Mouse (Mus musculus): ENCODE data around the gene Zbtb40. TPM values are rescaled to one million over a fixed set of nuclear protein-coding genes. Genes with fewer than 3 reads are reported as not detected.

Gene Zbtb40
- polyA plus RNA-seq, 1 experiment: 8.8 TPM

- Histone ChIP-seq H3K4me3 (ENCODE audit: extremely low read depth, insufficient read depth, insufficient read length) (no peak overlapping the region), H3K36me3 (ENCODE audit: control insufficient read depth, insufficient read depth, low read length) (no peaks in the 10 kb centered on the region), H3K27ac (ENCODE audit: insufficient read depth, low read length) (no peak overlapping the region), H3K27me3 (ENCODE audit: control insufficient read depth, insufficient read depth, low read length) (no peaks in the 10 kb centered on the region), H3K4me1 (ENCODE audit: control insufficient read depth, insufficient read depth, insufficient read length) (no peaks in the 10 kb centered on the region)
- TF ChIP-seq POLR2A (IDR thresholded peaks at IDR 0.05; ENCODE audit: low read depth, low read length): no peak
- no peak for TF ChIP-seq CTCF (IDR thresholded peaks at IDR 0.05; ENCODE audit: extremely low read depth, insufficient read depth, insufficient read length, insufficient replicate concordance)
- no peak for DNase-seq (ENCODE audit: low read depth in 1 of 2, low spot score in 2 of 2)
- WGBS: 75% methylated on average over 6 of the region's 6 CpGs
Observed at GRCm38 (mm10) chr4:137025570-137025969, 23.0 kb downstream of the Zbtb40 start.

GRCm38 (mm10) chr4:137025133-137025532, 23.5 kb downstream of the Zbtb40 start:
- no peak overlapping the region for H3K4me3 ChIP-seq (ENCODE audit: extremely low read depth, insufficient read depth, insufficient read length)
- no peak for TF ChIP-seq CTCF (IDR thresholded peaks at IDR 0.05; ENCODE audit: extremely low read depth, insufficient read depth, insufficient read length, insufficient replicate concordance)
- no peak for TF ChIP-seq POLR2A (IDR thresholded peaks at IDR 0.05; ENCODE audit: low read depth, low read length)
- no peak overlapping the region for H3K27ac ChIP-seq (ENCODE audit: insufficient read depth, low read length)
- DNase-seq (ENCODE audit: low read depth in 1 of 2, low spot score in 2 of 2): no peak
- H3K4me1 ChIP-seq (ENCODE audit: control insufficient read depth, insufficient read depth, insufficient read length): no peaks in the 10 kb centered on the region
- no peaks in the 10 kb centered on the region for H3K36me3 ChIP-seq (ENCODE audit: control insufficient read depth, insufficient read depth, low read length)
- H3K27me3 ChIP-seq (ENCODE audit: control insufficient read depth, insufficient read depth, low read length): no peaks in the 10 kb centered on the region
- 86% methylated on average over 2 of the region's 2 CpGs for WGBS

- WGBS: 80% methylated on average over 3 of the region's 3 CpGs
- TF ChIP-seq POLR2A (IDR thresholded peaks at IDR 0.05; ENCODE audit: low read depth, low read length) (no peak), CTCF (IDR thresholded peaks at IDR 0.05; ENCODE audit: extremely low read depth, insufficient read depth, insufficient read length, insufficient replicate concordance) (no peak)
- Histone ChIP-seq H3K4me1 (ENCODE audit: control insufficient read depth, insufficient read depth, insufficient read length) (no peaks in the 10 kb centered on the region), H3K4me3 (ENCODE audit: extremely low read depth, insufficient read depth, insufficient read length) (no peak overlapping the region), H3K36me3 (ENCODE audit: control insufficient read depth, insufficient read depth, low read length) (peaks cover 13% of the 10 kb centered on the region), H3K27ac (ENCODE audit: insufficient read depth, low read length) (no peak overlapping the region), H3K27me3 (ENCODE audit: control insufficient read depth, insufficient read depth, low read length) (no peaks in the 10 kb centered on the region)
- no peak for DNase-seq (ENCODE audit: low read depth in 1 of 2, low spot score in 2 of 2)
Observed at GRCm38 (mm10) chr4:137020065-137020464, 28.5 kb downstream of the Zbtb40 start.

- H3K36me3 ChIP-seq (ENCODE audit: control insufficient read depth, insufficient read depth, low read length): peaks cover 13% of the 10 kb centered on the region
Observed at GRCm38 (mm10) chr4:137015934-137016333, 32.7 kb downstream of the Zbtb40 start.

GRCm38 (mm10) chr4:137015476-137015856, 33.1 kb downstream of the Zbtb40 start:
- WGBS: 84% methylated on average over 6 of the region's 6 CpGs
- H3K27ac ChIP-seq (ENCODE audit: insufficient read depth, low read length): no peak overlapping the region

More at GRCm38 (mm10) chr4:137015934-137016333, 32.7 kb downstream of the Zbtb40 start:
- H3K4me3 ChIP-seq (ENCODE audit: extremely low read depth, insufficient read depth, insufficient read length): no peak overlapping the region
- WGBS: 89% methylated on average over 8 of the region's 8 CpGs
- H3K4me1 ChIP-seq (ENCODE audit: control insufficient read depth, insufficient read depth, insufficient read length): no peaks in the 10 kb centered on the region
- no peak for DNase-seq (ENCODE audit: low read depth in 1 of 2, low spot score in 2 of 2)
- TF ChIP-seq POLR2A (IDR thresholded peaks at IDR 0.05; ENCODE audit: low read depth, low read length): no peak
- no peak for TF ChIP-seq CTCF (IDR thresholded peaks at IDR 0.05; ENCODE audit: extremely low read depth, insufficient read depth, insufficient read length, insufficient replicate concordance)
- no peak overlapping the region for H3K27ac ChIP-seq (ENCODE audit: insufficient read depth, low read length)
- no peaks in the 10 kb centered on the region for H3K27me3 ChIP-seq (ENCODE audit: control insufficient read depth, insufficient read depth, low read length)

GRCm38 (mm10) chr4:137014654-137015475, 33.7 kb downstream of the Zbtb40 start:
- Histone ChIP-seq H3K27ac (ENCODE audit: insufficient read depth, low read length) (no peak overlapping the region), H3K36me3 (ENCODE audit: control insufficient read depth, insufficient read depth, low read length) (peaks cover 15% of the 10 kb centered on the region), H3K4me3 (ENCODE audit: extremely low read depth, insufficient read depth, insufficient read length) (no peak overlapping the region), H3K27me3 (ENCODE audit: control insufficient read depth, insufficient read depth, low read length) (no peaks in the 10 kb centered on the region), H3K4me1 (ENCODE audit: control insufficient read depth, insufficient read depth, insufficient read length) (no peaks in the 10 kb centered on the region)
- WGBS: 79% methylated on average over 18 of the region's 18 CpGs
- no peak for TF ChIP-seq CTCF (IDR thresholded peaks at IDR 0.05; ENCODE audit: extremely low read depth, insufficient read depth, insufficient read length, insufficient replicate concordance)
- no peak for TF ChIP-seq POLR2A (IDR thresholded peaks at IDR 0.05; ENCODE audit: low read depth, low read length)
- no peak for DNase-seq (ENCODE audit: low read depth in 1 of 2, low spot score in 2 of 2)

More at GRCm38 (mm10) chr4:137015476-137015856, 33.1 kb downstream of the Zbtb40 start:
- TF ChIP-seq POLR2A (IDR thresholded peaks at IDR 0.05; ENCODE audit: low read depth, low read length) (no peak), CTCF (IDR thresholded peaks at IDR 0.05; ENCODE audit: extremely low read depth, insufficient read depth, insufficient read length, insufficient replicate concordance) (no peak)
- Histone ChIP-seq H3K36me3 (ENCODE audit: control insufficient read depth, insufficient read depth, low read length) (peaks cover 15% of the 10 kb centered on the region), H3K4me1 (ENCODE audit: control insufficient read depth, insufficient read depth, insufficient read length) (no peaks in the 10 kb centered on the region), H3K27me3 (ENCODE audit: control insufficient read depth, insufficient read depth, low read length) (no peaks in the 10 kb centered on the region), H3K4me3 (ENCODE audit: extremely low read depth, insufficient read depth, insufficient read length) (no peak overlapping the region)
- DNase-seq (ENCODE audit: low read depth in 1 of 2, low spot score in 2 of 2): no peak

- no peak overlapping the region for H3K4me3 ChIP-seq (ENCODE audit: extremely low read depth, insufficient read depth, insufficient read length)
- WGBS: 96% methylated on average over 8 of the region's 8 CpGs
Observed at GRCm38 (mm10) chr4:137014124-137014523, 34.5 kb downstream of the Zbtb40 start.

More at GRCm38 (mm10) chr4:137014124-137014523, 34.5 kb downstream of the Zbtb40 start:
- no peak for TF ChIP-seq CTCF (IDR thresholded peaks at IDR 0.05; ENCODE audit: extremely low read depth, insufficient read depth, insufficient read length, insufficient replicate concordance)
- TF ChIP-seq POLR2A (IDR thresholded peaks at IDR 0.05; ENCODE audit: low read depth, low read length): no peak
- no peak for DNase-seq (ENCODE audit: low read depth in 1 of 2, low spot score in 2 of 2)
- Histone ChIP-seq H3K36me3 (ENCODE audit: control insufficient read depth, insufficient read depth, low read length) (peaks cover 15% of the 10 kb centered on the region), H3K27ac (ENCODE audit: insufficient read depth, low read length) (no peak overlapping the region), H3K4me1 (ENCODE audit: control insufficient read depth, insufficient read depth, insufficient read length) (no peaks in the 10 kb centered on the region), H3K27me3 (ENCODE audit: control insufficient read depth, insufficient read depth, low read length) (no peaks in the 10 kb centered on the region)

Measured in spleen, adult 2 months (tissue).